Mouse (Mus musculus) ES-CJ7 (cell line): ENCODE measurements around the gene Nfyc.

Experiments
- DNase-seq: peaks from one replicate; pipeline ENCODE4 v3.0.0; 2011; ENCODE audit warnings: low read depth, low spot score

The Nfyc gene

GRCm38 (mm10) chr4:120831472-120831871, at the start of gene Nfyc:
Nfyc (minus strand) TSS chr4:120831572.
- peak; percentile 39 for DNase-seq

DNA sequence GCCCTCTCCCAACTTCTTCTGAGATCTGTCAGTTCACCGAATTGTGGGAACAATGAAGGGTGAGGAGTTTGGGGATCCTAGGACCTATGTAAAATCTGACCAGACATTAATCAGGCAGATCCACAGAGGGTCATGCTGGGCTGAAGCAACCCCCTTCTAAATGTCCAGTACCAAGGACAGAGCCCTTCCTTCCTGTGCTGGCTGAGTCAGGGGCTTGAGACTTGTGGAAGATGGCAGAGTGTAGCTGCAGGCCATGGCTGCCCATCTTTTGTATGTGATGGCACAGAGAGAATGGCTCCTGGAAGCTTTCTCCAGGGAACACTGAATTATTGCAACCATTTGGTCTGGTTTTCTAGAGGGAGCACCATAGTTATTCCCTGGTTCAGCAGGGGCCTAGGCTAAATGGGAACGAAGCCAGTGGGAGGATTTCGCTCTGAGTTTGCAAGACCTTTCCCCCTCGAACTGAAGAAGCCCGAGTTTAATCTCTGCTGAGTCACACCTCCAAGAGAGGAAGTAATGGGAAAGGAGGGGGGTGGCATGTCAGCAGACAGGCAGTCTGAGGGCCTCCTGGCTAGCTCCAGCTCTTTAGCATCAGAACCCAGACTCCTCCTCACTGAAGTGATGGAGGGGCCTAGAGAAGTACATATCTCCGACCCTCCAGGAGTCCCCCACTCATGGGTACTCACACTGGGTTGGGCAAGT, 49.5 kb upstream of the Nfyc start:
- DNase-seq, result no peak

DNA sequence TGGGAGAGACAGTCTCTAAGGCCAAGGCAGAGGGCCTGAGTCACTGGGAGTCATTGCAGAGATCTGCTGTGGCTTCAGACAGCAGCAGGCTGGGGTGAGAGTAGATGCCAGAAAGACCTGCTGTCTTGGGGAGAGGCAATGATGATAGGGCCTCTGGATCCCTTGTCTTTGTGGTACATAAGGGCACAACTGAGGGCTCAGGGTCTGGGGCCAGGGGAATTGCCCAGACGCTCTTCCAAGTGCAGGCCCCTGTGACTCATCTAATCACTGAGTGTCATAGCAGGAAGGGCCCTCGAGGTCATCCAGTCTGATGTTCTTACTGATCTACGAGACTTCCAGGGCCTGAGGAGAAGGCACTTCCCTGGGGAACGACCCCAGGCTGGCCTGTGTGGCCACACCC, 48.0 kb upstream of the Nfyc start:
- DNase-seq, result no peak

DNA sequence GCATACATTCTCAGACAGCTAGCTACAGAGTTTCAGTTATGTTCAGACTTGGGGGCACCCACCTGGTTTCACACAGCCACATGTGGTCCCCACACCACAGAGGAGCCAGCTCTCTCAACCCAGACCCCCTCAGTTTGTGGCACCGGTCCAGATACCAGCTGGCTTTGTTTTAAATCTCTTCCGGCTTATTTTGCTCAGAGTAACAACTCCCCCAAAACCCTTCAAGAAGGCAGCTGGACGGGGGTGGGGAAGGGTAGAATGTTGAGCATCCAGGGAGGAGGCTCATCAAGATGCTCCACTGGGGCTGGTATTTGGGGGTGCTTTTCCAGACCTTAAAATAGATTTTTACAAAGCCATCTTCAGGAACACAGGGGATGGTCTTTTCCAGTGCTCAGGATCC, 47.4 kb upstream of the Nfyc start:
- no peak for DNase-seq

- no peak for DNase-seq
These were observed 44.6 kb upstream of the Nfyc start for GRCm38 (mm10) chr4:120875961-120876360.

DNA sequence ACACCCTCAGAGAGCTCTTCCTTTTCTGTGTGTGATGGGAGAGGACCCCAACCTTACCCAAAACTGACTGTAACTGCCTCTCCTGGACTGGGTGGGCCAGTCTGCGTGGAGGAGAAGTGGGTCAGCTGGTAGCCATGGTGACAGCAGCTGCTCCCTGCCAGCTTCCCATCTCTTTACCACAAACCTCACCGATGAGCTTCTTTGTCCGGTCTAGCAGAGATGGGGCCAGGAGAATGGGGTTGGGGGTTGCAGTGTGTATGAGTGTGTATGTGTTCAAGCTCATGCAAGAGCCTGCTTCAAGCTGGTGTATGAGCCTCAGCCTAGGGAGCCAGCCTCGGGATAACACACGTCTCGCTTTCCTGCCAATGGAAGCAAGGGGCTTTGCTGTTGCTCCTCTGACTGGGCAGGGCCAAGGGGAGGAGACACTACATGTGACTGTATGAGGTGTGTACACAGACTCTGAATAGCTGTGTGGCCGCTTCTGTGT, 38.9 kb upstream of the Nfyc start:
- no peak for DNase-seq

DNA sequence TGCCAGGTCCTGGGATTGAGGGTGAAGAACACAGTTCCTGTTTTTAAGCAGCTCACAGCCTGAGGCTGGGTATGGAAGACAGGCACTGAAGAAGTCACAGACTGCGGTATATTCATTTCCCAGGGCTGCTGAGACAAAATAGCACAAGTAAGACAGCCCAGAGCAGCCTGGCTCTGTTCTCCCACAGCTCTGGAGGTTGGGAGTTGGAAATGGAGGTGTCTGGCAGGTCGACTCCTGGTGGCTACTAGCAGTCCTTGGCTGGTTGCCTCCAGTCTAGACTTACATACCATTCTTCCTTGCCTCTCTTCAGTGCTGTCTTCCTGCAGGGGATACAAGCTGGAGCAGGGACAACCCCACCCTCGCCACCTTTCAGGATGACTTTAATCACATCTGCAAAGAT, 37.6 kb upstream of the Nfyc start:
- DNase-seq, result no peak

DNA sequence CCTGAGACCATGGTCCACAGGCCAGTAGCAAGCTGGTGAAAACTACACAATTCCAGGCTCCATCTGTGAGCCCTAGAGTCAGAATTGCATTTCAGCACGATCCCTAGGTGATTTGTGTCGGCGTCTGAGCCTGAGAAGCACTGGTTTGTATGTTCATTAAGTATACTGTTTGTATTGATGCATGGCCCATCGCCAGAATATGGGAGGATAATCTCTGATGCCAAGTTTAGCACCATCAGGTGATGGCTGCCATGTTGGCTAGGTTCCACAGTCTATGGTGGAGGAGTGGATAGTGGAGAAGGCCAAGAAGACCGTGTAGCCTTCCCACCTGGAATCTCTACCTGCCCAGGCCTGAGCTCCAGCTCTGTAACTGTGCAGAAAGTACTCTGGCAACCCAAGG, 36.9 kb upstream of the Nfyc start:
- DNase-seq, result no peak

GRCm38 (mm10) chr4:120866211-120866610, 34.8 kb upstream of the Nfyc start:
- DNase-seq, result peak; percentile 54

DNA sequence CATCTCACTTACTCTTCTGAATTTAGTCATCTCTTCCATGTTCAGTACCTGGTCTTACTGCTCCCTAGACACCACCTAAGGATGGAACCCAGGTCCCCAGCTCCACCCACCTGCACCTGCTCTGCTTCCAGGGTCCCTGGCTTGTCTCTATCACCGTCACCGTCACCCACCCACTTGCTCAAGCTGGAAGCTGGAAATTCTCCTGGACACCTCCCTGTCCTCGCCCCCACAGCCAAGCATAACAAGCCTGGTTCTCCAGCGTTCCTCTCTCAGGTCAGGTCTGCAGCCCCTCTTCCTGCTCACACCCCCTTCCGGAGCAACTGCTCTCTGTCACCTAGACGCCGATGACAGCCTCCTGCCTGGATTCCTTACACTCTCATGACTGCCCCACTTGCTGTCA, 28.5 kb upstream of the Nfyc start:
- no peak for DNase-seq

GRCm38 (mm10) chr4:120856376-120856775, 25.0 kb upstream of the Nfyc start:
- DNase-seq, result no peak

- DNase-seq, result no peak
These were observed 24.1 kb upstream of the Nfyc start for GRCm38 (mm10) chr4:120855360-120856060.

GRCm38 (mm10) chr4:120854588-120855319, 23.4 kb upstream of the Nfyc start, which contains the start of gene Rims3:
Rims3 (plus strand) TSS chr4:120854816.
- peak; percentile 65 for DNase-seq

DNA sequence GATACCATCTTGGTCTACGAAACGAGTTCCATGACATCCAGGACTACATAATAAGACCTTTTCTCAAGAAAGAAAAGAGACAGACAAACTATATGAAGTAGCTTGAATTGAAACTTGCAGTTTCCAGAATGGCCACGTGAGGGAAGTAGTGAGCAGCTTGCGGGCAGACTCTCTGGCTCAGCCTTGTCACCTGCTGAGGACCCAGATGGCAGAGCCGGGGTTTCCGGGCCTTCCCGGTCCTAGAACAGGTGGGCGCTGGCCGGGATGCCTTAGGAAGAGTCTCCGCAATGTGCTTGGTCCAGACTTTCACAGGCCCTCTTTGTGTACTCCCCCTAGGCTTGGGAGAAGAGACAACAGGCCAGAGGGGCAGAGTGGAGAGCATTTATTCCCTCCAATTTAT, 19.6 kb upstream of the Nfyc start:
- peak; percentile 78 for DNase-seq

DNA sequence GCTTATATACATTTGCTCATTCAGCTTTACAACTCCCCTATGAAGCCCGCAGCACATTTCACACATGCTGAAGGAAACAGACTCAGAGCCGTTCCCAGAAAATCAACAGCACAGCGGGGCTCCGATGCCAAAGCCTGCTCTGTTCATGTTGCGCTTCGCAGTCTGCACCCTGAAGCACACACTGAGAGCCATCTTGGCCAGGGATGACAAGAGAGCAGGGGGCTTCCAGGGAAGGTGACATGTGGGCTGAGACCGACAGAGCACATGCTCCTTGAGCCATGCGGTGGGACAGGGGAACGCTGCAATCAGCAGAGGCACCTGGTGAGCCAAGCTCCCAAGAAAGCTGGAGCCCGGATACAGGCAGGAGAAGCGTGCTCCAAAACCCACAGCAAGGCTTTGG, 18.1 kb upstream of the Nfyc start:
- DNase-seq, result no peak

DNA sequence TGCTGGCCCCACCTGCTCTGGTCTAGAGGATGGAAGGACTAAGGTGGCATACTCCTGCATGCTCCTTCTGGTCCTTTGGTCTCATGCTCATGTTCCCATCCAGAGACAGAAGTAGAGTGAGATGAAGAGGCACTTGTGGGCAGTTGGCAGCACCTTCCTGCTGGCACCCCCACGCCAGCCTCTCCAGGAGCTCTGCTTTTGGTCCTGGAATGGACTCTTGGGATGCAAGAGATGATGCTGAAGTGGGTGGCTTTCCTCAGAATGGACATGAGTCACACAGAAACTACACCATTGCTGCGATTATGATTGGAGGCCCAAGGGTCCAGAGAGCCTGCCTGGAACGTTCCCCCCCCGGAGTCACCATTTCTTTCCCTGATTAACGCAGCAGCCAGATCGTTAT, 17.5 kb upstream of the Nfyc start:
- DNase-seq, result no peak

GRCm38 (mm10) chr4:120845098-120845497, 13.7 kb upstream of the Nfyc start:
- DNase-seq, result no peak

DNA sequence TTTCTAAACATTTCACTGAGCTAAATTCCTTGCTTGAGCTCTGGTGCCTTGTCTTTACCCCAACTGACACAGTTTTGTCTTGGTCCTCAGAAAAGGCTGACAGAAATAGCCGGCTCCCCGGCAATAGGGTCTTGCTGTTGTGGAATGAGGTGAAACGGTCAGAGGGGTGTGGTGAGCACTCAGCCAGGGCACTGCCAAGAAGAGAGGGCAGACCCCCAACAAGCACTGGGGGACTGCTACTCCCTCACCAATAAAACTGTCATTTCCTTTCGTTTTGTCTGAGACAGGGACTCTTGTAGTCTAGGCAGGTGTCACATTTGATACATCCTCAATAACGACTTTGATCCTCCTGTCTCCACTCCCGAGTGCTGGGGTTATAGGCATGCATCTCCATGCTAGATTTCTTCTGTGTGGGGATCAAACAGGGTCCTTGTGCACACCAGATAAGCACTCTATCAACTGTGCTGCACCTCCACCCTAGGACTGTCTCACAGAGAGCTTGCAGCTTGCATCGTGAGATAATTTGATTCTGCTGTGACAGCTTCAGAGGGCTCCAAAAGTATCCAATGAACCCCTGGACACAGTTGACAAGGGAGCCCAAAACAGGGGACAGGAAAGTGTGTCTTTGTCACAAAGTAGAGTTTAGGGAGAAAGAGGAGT, 13.2 kb upstream of the Nfyc start:
- DNase-seq, result no peak

DNA sequence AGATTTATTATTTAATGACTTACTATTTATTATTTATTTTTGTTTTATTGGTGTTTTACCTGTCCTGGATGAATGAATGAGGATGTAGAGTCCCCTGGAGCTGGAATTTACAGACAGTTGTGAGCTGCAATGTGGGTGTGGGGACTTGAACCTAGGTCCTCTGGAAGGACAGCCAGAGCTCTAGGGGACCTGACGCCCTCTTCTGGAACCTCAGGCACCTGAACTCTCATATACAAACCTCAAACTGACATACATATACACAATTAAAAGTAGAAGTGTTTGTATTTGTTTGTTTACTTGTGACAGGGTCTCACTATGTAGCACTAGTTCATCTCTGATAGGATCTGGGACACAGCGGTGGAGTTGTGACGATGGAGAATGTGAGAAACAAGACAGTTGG, 10.0 kb upstream of the Nfyc start:
- DNase-seq, result no peak

- DNase-seq, result no peak
These were observed 605 bp downstream of the Nfyc start for GRCm38 (mm10) chr4:120830767-120831166.

- DNase-seq, result peak; percentile 30
These were observed 5.0 kb downstream of the Nfyc start for GRCm38 (mm10) chr4:120826418-120826817.
